Mouse (Mus musculus) olfactory bulb, adult 2 months (tissue): ENCODE data around the gene Med23.

Experiments
- CTCF ChIP-seq: fragments of 200-500 bp; IDR thresholded peaks from 2 replicates; pipeline ENCODE4 v1.5.1; 2012; ENCODE audit warnings: low read depth, mild to moderate bottlenecking, low read length, moderate library complexity; ENCODE audit not compliant: insufficient read depth
- POLR2A ChIP-seq: fragments of 200-500 bp; IDR thresholded peaks from 2 replicates; pipeline ENCODE4 v1.6.1; 2012; ENCODE audit warnings: mild to moderate bottlenecking, low read depth, low read length, moderate library complexity; ENCODE audit not compliant: insufficient read depth

DNA sequence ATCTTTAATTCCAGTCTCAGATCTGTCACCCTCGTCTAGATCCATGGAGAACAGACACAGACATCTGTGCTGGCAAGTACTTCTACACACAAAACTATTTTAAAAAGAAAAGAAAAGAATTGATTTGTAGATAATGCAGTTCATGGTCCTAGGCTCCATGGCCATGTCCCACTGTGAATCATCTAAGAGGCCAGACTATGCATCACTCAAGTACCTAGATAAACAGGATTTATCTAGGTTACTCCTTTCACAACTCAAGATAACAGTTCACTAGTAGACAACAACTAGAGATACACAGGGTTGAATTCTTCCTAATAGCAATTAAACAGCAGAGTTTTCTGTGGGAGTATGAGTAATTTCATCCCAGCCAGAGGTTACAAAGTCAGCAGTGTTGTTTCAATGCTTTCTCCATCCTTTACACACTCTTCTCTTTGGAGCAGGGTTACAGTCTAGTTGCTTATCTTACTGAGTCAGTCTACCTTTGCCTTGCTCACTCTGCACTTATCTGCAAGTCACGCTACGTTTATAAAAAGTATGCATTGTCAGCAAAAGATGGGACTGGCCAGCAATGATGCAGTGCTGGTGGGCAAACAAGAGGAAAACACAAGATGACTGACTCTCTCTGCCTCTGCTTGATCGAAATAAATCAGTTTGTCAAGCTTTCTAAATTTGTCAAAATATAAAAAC is 47.7 kb upstream of the Med23 start:
- no peak for TF ChIP-seq CTCF
- no peak for TF ChIP-seq POLR2A
